Mouse (Mus musculus) kidney, postnatal 36 days (tissue): ENCODE measurements around the gene Arhgdib.

Experiments
- DNase-seq, 2 experiments: peaks; one replicate each; pipeline ENCODE4 v3.0.0; 2021 to 2022; ENCODE audit warnings: mixed read lengths in 2 of 2

Gene Arhgdib

DNA sequence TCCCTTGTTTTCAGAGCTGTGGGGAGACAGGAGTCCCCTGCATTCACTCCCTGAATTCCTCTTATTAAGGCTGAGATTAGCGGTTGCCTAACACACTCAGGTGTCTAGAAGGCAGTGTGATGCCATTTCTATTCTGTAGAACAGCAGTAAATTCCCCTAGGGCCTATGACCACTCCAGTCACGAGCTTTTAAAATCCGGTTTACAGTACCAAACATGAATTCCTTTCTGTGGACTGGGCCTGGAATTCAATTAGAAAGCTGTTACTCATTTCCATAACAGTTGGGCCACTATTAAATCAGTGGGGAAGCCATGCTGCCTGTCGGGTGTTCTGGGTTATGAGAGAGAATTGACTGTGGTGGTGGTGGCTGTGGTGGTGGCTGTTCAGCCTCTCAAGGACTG lies 6.0 kb upstream of the Arhgdib start:
- no peak for DNase-seq

DNA sequence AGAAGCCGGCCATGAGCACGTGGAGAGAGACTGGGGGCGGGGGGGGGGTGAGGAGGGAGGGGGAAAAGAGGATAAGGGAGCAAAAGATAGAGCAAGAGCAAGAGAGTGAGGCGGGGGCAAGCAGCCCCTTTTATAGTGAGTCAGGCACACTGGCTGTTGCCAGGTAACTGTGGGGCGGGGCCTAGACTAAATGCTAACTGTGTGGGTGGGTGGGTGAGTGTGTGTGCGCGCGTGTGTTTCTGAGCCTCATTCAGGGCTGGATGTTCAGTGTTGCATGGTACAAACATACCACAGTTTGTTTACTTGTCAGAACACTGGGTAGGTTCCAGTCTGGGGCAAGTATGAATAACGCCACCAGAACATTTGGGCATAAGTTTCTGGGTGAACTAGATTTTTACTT lies 5.2 kb upstream of the Arhgdib start:
- DNase-seq: no peak

DNA sequence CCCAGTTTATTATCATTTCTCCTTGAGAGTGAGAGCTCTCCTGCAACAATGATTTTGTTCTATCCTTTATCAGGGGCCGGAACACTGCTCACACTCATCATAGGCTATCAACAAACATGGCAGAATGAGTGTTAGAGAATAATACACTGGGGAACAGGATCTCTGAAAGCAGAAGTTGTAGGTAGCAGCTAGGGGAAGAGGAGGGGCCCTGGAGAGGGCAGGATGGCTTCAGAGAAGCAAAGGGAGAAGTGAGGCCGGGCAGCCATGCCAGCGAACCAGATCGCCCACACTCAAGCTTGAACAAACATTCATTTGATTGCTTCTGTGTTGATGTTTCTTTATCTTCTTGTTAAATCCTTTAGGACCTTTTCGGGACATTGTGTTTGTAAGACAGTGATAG lies 4.5 kb upstream of the Arhgdib start:
- no peak for DNase-seq

DNA sequence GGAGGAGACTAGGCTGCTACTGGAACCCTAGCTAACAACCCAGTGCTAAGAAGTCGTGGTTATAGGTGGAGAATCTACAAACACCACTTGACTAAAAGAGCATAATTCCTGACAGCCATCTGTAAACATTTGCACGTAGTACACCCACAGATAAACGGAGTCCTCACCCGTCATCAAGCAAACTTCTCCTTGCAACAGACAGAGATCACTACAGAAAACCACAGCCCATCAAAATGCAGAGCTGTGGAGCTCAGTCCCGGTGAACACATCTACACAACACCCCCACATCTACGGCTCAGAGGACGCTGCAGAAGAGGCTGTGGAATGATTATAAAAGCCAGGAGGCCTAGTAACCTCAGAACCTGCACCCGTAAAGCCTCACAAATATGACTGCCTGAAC lies 2.8 kb upstream of the Arhgdib start:
- DNase-seq: no peak

DNA sequence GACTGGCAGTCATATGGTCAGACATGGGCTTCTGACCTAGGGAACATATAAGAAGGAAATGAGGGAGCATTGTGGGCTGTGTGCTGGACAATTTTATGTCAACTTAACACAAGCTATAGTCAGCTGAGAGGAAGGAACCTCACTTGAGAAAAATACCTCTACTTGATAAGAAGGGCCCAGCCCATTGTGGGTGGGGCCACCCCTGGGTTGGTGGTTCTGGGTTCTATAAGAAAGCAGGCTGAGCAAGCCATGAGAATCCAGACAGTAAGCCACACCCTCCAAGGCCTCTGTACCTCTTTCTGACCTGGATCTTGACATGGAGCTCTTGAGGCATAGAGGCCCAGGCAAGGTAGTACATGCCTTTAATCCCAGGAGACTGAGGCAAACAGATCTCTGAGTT lies 1.7 kb upstream of the Arhgdib start:
- DNase-seq: no peak

DNA sequence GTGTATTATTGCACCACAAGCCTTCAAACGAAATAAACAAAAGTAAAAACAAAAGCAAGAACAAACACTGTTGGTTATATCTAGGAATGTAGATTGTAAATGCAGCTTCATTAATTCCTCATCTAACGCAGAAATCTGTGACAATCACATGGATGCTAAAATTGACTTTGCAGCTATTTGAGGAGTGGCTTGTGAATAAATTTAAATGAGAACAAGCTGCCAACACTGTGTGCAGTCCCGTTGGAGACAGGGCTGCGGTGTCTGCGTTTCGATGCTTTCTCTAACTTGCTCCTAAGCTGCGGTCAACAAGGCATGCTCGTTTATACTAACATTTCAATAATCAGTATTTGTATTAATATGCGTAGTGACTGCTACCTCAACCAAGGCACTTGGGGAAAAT lies 581 bp upstream of the Arhgdib start:
- no peak for DNase-seq

DNA sequence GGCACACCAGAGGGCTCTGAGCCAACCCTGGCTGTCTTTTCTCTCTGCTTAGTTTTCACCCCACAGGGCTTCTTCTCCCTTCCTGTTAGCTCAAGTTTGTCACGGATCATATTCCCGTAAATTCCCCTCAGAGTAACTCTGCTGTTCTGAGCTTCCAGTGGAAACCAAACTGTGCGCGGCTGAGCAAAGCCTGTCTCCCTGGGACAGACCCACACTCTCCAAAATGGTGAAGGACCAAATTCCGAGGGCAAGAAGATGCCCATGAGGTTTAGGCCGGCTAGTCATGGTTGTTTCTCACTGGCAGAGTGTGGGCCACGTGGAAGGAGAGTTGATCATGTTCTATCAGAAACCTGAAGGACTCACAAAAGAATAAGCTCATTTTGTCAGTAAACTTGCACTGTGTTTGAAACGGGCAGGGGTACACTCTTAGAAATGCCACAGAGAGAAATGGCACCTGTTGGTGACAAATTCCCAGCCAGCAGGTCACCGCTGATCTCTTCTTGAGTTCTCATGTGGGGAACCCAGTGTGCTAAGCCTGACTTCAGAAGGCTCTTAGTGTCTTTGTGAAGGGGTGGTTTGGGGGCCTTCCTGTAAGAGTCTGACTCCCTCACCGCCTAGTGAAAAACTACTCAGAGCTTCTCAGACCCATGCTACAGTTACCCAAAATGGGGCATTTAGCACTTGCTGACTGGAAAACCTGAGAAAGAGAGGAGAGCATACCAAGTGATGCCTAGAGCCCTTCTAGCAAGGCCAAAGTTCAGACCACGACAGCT lies 1.3 kb downstream of the Arhgdib start:
- no peak for DNase-seq

GRCm38 (mm10) chr6:136939326-136940187 lies 2.1 kb downstream of the Arhgdib start:
- DNase-seq: no peak

- peak in 1 of 2 experiments; percentile 47 for DNase-seq
These were observed 3.2 kb downstream of the Arhgdib start for GRCm38 (mm10) chr6:136938331-136939126.

DNA sequence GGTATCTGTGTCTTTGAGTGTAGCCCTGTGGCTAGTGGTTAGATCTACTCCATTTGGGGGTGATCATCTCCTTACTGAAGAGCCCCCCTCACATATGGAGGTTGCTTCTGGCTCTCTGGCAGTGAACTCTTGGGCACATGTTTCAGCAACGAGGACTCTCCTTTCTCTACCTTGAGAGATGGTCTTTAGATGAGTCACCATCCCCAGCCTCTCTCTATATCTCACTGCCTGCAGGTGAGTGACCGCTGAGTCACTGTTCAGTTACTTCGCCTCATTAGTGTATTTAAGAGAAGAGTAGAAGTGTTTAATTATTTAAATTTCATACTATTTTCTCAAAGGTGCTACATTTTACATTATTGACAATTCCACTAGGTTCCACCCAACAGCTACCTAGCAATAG lies 4.6 kb downstream of the Arhgdib start:
- no peak for DNase-seq

GRCm38 (mm10) chr6:136936361-136936760 lies 5.3 kb downstream of the Arhgdib start:
- no peak for DNase-seq

GRCm38 (mm10) chr6:136935233-136935632 lies 6.5 kb downstream of the Arhgdib start:
- no peak for DNase-seq

- no peak for DNase-seq
These were observed 7.6 kb downstream of the Arhgdib start for GRCm38 (mm10) chr6:136934068-136934467.

- DNase-seq: no peak
These were observed 10.5 kb downstream of the Arhgdib start for GRCm38 (mm10) chr6:136931246-136931645.

DNA sequence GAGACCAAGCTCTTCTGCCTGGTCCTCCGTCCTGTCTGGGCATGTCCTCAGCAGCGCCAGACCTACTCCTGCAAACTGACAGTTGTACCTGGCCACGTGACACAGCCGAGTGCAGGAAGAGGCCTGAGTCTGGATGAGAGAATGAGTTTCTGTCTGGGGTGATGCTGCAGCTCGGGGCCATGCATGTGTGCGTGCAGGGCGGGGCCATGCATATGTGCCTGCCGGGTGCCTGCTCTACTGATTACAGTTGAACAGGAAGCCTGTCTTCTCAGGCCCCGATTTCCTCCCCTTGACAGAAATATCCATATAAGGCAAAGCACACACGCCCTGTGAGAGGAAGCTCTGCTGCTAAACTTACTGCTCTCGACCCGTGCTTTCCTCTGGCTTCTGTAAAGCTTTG lies 11.0 kb downstream of the Arhgdib start:
- DNase-seq: peak; percentile 60 to 63

DNA sequence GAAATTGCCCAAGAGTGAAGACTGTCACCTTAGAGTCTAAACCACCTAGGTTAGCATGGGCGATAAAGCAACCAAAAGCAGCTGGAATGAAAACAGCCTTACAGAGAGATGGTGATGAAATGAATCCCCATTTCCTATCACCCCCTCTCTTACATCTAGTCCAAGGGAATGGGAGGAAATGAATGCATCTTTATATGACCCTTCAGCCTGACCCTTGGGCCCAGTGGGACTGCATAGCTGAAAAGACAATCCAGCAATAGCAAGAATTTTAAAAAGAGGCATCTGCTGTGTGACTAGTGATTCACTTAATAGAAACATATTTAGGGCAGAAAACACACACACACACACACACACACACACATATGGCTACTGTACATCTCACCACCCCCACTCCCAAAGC lies 14.1 kb downstream of the Arhgdib start:
- DNase-seq: no peak

DNA sequence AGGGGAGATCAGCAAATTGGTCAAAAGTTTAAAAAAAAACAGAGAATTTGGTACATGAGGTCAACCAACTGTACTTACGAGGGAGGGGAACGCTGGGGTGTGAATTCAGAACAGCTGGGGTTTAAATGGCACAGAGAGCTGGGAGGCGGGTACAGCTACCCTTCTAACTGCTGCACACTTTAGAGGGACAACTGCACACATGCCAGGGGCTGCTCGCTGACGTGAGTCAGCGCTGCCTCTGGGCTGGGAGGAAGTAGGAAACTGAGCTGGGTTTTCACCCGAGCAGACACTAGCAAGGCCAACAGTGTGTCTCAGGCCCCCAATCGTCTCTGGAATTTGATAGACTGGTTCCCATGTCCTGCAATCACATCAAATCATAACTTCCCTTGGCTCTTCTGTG lies 16.6 kb downstream of the Arhgdib start:
- no peak for DNase-seq

DNA sequence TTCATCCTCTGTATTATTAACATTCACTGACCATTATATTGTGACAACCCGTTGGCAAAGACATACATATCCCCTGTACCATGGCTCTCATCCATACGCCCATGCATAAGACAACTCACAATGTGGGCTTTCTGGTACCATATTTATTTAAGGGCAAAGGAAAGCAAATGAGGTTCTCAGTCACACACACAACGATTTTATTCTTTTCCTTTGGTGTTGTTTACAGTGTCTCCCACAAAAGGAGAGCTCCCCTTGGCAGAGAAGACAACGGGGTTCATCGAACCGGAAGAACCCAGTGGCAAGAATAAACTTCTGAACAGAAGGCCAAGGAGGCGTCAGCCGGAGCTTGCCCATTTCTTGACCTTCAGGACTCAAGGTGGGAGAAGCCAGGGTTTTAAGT lies 18.2 kb downstream of the Arhgdib start, which contains the start of gene Pde6h:
Gene Pde6h, plus strand, starts transcription at position 301 of the 400 bp plus-strand sequence.
- DNase-seq: no peak

GRCm38 (mm10) chr6:136922871-136923270 lies 18.8 kb downstream of the Arhgdib start:
- DNase-seq: no peak

DNA sequence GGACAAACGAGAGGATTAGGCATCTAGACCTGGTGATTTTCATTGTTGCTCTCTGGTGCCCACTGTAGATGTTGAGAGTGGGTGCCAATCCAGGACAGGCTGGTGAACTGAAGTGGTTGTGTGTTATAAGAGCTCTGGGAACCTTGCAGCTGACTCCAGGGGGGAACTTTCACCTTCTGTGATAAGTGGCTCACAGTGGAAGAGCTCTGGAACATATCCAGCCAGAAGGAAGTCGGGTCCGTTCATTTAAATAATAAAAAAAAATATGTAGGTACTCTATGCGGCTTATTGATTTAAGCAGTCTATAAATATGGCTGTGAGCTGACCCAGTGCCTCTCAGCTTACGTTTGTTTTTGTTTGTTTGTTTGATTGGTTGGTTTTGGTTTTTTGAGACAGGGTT lies 19.6 kb downstream of the Arhgdib start, which contains the start of gene Erp27:
Gene Erp27, minus strand, starts transcription at position 101 of the 400 bp plus-strand sequence.
- DNase-seq: no peak

DNA sequence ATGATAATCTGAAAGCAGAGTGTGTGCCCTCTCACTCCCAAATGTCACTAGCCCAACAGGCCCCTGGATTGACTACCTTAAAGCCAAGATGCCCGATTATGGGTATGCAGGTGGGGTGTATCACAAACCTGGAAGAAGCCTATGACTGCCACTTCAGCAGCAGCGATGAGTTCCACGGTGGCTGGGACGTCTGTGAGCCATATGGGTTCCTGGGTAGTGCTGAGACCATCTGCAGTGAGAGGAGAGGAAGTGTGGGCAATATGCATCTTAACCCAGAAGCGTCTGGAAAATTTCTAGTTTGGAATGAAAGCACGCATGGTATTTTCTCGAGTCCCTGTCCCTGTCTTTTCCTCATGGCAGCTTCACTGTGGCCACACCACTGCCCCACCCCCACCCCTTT lies 20.1 kb downstream of the Arhgdib start:
- DNase-seq: no peak

GRCm38 (mm10) chr6:136920320-136921257 lies 21.1 kb downstream of the Arhgdib start:
- peak; percentile 75 to 89 for DNase-seq
